Mouse (Mus musculus) ZHBTc4 (cell line): ENCODE results near the gene Osm.

Source experiments
- DNase-seq: peaks from one replicate; pipeline ENCODE4 v3.0.0-alpha.2; 2011; ENCODE audit warnings: low read depth, low spot score

Gene Osm

GRCm38 (mm10) chr11:4235665-4236545 is at the start of gene Osm:
TSS of gene Osm (plus strand) at chr11:4236420.
- peak; percentile 88 for DNase-seq

GRCm38 (mm10) chr11:4186486-4187317 is 49.5 kb upstream of the Osm start, which contains the start of gene Tbc1d10a:
TSS of gene Tbc1d10a (plus strand) at chr11:4186789.
- DNase-seq = peak; percentile 100

- no peak for DNase-seq
Measured at GRCm38 (mm10) chr11:4187318-4187700, 48.9 kb upstream of the Osm start.

GRCm38 (mm10) chr11:4189182-4189581 is 47.0 kb upstream of the Osm start:
- DNase-seq = no peak

GRCm38 (mm10) chr11:4190677-4191076 is 45.5 kb upstream of the Osm start:
- no peak for DNase-seq

GRCm38 (mm10) chr11:4192757-4193156 is 43.5 kb upstream of the Osm start:
- no peak for DNase-seq

GRCm38 (mm10) chr11:4193420-4193819 is 42.8 kb upstream of the Osm start:
- no peak for DNase-seq

- no peak for DNase-seq
Measured at GRCm38 (mm10) chr11:4195597-4196031, 40.6 kb upstream of the Osm start.

GRCm38 (mm10) chr11:4196636-4197035 is 39.6 kb upstream of the Osm start:
- DNase-seq = no peak

GRCm38 (mm10) chr11:4197691-4198090 is 38.5 kb upstream of the Osm start:
- DNase-seq = no peak

- no peak for DNase-seq
Measured at GRCm38 (mm10) chr11:4201981-4202700, 34.1 kb upstream of the Osm start.

GRCm38 (mm10) chr11:4202995-4203704 is 33.1 kb upstream of the Osm start:
- DNase-seq = no peak

GRCm38 (mm10) chr11:4203705-4204074 is 32.5 kb upstream of the Osm start:
- no peak for DNase-seq

- no peak for DNase-seq
Measured at GRCm38 (mm10) chr11:4205097-4205655, 31.0 kb upstream of the Osm start.

GRCm38 (mm10) chr11:4205951-4206350 is 30.3 kb upstream of the Osm start:
- no peak for DNase-seq

- no peak for DNase-seq
Measured at GRCm38 (mm10) chr11:4206563-4206962, 29.7 kb upstream of the Osm start.

- no peak for DNase-seq
Measured at GRCm38 (mm10) chr11:4207655-4208054, 28.6 kb upstream of the Osm start.

- DNase-seq = no peak
Measured at GRCm38 (mm10) chr11:4209556-4209955, 26.7 kb upstream of the Osm start.

- no peak for DNase-seq
Measured at GRCm38 (mm10) chr11:4210786-4211185, 25.4 kb upstream of the Osm start.

GRCm38 (mm10) chr11:4213107-4213506 is 23.1 kb upstream of the Osm start:
- DNase-seq = peak; percentile 62

- no peak for DNase-seq
Measured at GRCm38 (mm10) chr11:4214572-4214971, 21.6 kb upstream of the Osm start.
